Mouse (Mus musculus): Measurements from ENCODE around the gene Ccdc81.

- TF ChIP-seq POLR2A (IDR thresholded peaks at IDR 0.05; ENCODE audit: borderline replicate concordance, extremely low read depth, insufficient read depth, insufficient read length, poor library complexity, severe bottlenecking): no peak
- no peak for TF ChIP-seq CTCF (IDR thresholded peaks at IDR 0.05; ENCODE audit: borderline replicate concordance, extremely low read depth, insufficient read depth, insufficient read length)
Observed at GRCm38 (mm10) chr7:89909711-89910110, 6.3 kb upstream of the Ccdc81 start.

Measured in brain, embryonic 14.5 days (tissue).